Mouse (Mus musculus) MEL-GATA-1-ER (cell line): ENCODE data around the gene Ndufc2.
A peak's percentile ranks its signal among the peaks of the same experiment; 100 is the strongest.

Source experiments
- DNase-seq: peaks from one replicate; pipeline ENCODE4 v3.0.0-alpha.2; 2012; ENCODE audit warnings: low read depth; ENCODE audit errors: extremely low read depth

The Ndufc2 gene

DNA sequence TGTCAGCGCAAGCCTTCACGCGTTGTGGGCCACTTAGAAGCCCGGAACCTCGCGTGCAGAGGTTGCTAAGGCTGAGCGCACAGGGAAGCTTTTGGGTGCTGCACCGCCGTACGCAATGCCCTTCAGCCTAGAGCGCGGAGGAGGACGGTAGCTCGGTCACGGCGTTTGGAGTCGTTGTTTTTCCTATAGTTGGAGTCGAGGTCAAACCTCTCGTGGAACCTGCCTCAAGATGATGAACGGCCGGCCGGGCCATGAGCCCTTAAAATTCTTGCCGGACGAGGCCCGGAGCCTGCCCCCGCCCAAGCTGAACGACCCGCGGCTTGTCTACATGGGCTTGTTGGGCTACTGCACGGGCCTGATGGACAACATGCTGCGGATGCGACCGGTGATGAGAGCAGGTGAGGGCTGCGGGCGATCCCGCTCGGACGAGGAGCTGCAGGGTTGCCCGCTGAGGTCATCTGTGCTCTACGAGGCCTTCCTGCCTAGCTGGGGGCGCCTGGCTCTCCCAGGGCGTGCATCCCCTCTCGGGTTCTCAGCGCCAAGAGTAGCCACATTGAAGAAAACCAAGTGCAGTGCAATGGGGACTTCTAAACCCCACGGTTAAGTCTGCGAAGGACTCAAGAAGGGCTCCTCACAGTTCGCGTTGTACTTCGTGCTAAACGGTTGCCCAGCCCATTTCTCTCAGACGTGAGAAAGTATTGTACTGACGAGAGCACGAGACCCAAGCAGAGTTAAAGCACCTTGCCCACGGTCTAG is at the start of gene Ndufc2:
TSS of gene Ndufc2 (plus strand) at position 44 of the 756 bp plus-strand sequence.
- peak; percentile 67 for DNase-seq

DNA sequence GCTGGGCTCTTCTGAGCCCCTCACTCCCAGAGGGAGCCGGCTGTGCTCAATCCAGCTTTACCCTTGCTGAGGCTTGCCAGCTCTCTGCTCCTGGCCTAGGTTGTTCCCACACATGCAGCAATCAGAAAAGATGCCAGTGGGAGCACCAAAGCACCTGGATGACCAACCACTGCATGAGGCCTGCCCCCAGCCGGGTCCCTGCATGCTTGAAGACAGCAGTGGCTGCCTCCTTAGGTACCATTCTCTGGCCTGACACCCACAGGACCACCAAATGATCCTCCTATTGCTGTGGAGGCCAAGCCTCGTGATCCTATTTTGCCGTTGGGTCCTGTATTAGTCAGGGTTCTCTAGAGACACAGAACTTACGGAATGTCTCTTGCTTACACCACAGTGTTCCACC is 48.9 kb upstream of the Ndufc2 start:
- no peak for DNase-seq

DNA sequence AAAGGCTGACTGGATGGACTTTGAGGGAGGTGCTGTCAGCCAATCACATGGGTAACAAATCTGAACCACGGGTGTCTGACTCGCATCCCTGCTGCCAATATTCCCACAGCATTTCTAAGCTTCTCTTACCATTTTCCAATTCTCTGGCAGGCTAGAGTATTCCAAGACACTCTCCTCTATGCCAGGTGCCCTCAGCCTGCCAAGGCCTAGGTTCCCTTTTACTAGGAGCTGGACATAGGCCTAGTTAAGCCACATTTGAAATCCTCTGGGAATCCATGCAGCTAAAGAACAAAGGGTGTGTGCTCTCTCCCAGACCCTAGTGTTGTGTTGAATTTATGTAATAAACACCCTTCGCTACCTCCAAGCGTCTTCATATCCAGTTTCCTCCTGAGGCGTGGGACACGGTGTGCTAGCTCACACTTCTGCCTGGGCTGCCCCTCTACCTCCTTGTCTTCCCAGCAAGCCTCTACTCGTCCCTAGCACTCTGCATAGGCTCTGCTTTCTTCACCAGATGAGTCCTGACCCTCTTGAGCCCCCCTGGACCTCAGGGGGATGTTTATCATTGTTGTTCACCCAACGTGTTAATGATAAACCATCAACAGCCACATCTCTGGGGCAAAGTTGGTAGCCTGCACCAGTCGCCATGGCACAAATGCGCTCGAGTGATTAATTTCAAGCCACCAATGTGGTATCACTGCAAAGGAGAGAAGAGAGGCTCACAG is 47.9 kb upstream of the Ndufc2 start:
- DNase-seq, result no peak

DNA sequence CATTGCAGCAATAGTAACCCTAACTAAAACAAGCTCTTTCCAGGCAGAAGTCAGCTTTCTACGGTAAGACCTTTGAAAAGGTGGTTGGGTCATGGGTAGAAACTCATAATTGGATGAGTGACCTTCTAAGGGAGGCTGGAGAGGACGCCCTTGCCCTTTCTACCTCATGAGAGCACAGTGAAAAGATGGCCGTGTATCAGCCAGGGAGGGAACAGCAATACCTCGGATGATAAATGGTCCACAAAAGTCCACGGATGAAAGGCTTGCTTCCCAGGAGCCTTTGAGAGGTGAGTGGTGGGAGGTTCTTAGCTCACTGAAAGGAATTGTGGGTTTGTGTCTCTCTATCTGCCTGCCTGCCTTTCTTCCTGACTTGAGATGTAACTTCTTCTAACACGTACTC is 46.4 kb upstream of the Ndufc2 start:
- DNase-seq, result no peak

DNA sequence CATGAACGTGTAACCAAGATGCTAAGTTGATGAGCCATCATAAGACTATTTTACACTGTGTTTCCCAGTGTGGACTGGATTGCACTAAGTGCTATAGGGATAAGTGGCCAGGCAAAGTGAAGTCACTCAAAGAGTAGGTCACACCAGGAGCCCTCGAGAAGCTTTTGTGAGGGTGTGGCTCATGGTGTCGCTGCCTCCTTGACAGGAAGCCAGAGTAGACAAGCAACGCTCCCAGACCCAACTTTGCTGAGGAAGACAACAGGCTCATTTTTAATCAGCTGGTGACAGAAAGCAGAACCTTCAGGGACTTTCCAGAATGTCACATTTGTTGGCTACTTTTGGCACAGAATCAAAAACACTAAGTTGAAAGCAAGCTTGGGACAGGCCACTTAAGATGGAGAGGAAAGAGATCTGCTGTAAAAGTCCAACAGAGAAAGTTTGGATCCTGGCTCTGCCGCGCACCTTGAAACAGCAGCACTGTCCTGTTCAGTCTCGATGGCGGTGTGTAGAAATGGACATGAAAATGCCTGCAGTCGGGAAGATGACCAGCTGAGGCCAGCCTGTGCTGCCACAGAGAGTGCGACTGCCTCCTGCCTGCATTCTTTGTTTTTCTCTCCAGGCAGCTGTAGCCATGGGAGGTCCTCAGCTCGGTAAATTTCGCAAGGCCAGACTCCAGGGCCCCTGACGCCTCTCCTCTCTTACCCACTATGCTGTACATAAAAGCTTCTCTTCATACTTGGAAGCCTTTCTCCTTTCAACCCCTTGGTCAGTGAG is 44.5 kb upstream of the Ndufc2 start:
- DNase-seq, result no peak

DNA sequence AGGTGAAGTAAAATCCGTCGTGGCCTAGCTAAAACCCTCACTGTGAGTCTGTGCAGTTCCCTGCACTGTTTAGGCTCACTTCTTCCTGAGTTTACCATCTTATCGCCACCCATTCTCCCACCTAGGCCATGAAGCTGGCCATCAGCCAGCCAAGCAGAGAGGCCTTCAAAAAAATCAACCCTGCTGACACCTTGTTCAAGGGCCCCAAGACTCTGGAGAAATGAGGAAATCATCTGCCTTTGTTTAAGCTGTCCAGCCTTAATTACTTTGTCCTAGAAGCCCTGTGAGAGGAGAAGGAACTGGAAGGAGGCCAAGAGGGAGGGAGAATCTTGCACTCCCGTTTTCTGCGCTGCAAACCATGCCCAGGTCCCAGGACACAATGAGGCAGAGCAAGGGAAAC is 43.5 kb upstream of the Ndufc2 start:
- no peak for DNase-seq

DNA sequence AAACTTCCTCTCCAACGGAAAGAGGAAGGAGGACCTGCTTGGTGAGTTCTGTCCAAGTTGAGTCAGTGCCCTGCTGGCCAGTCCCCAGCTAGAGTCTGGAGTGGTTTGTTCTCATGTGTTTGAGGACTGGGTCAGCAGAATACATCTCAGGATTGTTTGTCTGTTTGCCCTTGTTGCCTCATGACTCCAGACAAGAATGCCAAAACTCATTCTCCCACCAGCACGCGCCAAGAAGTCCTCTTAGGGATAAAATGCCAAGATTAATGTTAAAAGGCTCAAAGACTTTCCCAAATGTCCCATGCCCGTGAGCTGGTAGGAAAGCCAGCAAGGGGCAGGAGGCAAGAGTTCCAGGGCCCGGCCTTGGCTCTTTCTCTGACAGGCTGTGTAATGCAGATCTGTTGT is 42.9 kb upstream of the Ndufc2 start:
- no peak for DNase-seq

DNA sequence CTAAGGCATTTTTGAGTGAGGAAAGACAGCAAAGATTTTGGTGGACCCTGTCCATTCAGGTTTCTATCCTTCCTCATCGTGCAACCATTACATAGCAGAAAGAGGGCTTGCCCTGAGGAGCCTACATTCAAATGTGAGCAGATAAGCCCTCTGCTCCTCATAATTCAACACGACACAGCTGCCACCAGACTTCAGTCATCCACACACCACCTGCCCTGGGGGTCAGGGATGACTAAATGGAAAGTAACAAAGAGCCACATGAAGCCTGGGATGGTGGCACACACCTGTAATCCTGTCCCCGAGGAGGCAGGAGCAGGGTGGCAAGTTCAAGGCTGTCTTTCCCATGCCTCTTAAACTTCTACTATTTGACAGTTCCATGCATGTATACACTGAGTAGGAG is 42.0 kb upstream of the Ndufc2 start:
- DNase-seq, result no peak

DNA sequence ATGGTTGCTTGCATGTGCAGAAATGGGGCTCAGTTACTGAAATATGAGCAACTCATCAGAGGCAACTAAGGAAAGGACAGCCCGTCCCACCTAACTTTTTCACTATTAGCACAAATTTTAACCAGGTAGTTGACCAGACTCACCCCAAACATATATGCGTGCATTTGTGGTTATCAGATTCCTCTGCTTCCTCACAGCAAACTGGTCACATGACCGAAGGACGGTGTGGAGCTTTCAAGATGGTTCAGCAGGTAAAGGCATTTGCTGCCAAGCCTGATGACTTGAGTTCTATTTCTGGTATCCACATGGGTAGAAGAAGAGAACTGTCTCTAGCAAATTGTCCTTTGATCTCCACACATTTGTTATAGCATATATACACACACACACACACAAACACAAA is 41.5 kb upstream of the Ndufc2 start:
- DNase-seq, result no peak

DNA sequence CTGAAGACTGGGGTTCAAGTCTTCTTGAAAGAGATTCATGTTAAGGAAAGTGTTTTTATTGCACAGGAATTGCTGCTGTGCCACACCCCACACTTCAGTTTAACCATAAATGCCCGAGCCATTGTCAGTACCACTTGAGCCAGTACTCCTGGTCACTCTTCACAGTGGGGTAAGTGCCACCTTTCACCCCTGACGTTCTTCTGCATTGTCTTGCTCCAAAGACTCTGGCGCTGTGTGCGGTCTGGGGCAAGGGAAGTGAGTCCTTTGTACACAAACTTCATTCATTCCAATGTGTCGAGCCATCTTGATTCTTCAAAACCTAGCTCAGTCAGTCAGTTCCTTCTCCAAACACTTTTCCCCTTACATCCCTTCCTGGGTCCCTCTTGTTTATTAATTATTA is 39.6 kb upstream of the Ndufc2 start:
- DNase-seq, result no peak

DNA sequence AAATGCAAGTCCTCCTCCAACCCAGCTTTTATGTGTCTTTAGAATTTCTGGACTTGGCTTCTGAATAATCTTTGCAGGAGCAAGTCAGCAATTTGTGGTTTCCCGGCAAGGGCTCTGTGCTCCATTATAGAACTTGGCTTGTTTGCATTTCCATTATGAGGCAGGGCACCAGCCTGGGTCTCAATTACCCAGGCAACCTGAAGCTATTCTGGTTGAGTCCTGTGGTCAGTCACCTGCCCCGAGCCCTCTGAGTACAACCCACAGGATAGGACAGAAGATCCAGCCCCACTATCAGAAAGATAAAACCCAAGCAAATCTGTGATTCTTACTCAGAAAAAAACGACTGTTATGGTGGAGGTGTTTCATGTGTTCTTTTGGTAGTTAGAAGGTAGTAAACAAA is 38.8 kb upstream of the Ndufc2 start:
- no peak for DNase-seq

DNA sequence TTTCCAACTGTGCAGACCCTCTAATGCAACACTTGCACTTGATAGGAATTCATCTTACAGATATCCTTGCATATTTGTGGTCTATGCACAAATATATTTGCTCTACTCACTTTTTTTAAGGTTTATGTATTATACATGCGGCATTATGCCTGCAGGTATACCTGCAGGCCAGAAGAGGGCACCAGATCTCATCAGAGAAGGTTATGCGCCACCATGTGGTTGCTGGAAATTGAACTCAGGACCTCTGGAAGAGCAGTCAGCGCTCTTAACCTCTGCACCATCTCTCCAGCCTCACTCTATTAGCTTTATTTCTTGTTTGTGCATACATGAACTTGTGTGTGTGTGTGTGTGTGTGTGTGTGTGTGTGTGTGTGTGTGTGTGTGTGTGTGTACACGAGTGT is 38.3 kb upstream of the Ndufc2 start:
- no peak for DNase-seq

DNA sequence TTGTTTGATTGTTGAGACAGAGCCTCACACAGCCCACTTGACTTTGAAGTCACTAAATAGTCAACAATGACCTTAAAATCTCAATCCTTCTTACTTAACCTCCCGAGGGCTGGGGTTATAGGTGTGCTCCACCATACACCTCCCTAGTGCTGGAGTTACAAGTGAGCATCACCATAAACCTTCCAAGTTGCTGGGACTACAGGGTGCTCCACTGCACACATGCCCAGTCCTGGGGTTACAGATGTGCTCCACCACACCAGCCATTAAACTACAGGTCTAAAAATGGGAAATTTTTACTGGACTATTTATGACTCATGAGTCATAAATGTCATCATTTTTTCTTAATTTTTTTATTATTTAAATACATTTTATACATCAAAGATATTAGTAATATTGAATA is 33.9 kb upstream of the Ndufc2 start:
- no peak for DNase-seq

DNA sequence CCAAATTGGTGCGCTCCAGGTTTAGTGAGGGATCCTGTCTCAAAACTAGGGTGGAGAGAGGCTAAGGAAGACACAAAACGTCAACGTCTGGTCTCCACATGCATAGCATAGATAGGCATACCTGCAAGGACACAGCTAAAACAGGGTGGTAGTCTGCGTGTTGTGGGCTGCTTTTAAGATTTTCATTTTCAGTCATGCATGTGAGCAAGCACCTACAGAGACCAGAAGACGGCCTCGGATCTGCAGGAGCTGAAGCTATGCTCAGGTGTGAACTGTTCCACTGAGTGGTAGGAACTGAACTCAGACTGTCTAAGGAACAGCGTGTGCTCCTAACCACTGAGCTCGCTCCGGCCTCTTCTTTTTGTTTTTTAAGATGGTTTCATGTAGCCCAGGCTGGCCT is 24.7 kb upstream of the Ndufc2 start:
- DNase-seq, result no peak

DNA sequence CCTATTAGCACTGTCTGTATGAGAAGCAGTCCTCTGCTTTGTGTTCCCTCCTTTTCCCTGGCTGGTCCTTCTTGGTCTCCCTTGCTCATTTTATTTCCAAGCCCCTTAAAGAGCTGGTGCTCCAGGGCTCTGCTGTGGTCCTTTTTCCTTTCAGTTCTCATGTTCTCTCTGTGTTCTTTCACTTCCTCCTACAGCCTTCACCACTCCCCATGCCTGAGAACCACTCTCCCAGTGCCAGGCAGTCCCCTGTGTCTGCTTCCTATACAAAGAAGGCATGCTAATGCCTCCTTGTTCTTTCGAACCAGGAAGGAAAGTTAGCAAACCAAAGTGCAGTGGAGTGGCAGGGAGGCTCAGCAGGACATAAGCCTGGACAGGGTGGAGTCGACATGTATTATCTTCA is 23.9 kb upstream of the Ndufc2 start:
- DNase-seq, result no peak

DNA sequence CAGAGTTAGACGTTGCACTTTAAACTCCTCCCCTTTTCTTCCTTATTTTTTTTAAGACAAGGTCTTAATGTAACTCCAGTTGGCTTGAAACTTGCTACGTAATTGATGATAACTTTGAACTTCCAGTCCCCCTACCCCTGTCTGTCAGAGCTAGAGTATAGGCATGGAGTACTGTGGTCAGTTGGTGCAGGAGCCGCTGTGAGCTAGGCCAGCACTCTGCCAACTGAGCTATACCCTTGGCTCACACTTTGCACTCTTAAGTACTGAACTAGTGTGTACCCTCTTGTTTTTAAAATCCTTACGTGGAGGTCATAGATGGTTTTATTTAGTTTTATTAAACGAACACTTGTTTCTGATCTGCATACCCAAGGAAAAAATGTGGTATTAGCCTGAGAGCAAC is 20.5 kb upstream of the Ndufc2 start:
- no peak for DNase-seq

DNA sequence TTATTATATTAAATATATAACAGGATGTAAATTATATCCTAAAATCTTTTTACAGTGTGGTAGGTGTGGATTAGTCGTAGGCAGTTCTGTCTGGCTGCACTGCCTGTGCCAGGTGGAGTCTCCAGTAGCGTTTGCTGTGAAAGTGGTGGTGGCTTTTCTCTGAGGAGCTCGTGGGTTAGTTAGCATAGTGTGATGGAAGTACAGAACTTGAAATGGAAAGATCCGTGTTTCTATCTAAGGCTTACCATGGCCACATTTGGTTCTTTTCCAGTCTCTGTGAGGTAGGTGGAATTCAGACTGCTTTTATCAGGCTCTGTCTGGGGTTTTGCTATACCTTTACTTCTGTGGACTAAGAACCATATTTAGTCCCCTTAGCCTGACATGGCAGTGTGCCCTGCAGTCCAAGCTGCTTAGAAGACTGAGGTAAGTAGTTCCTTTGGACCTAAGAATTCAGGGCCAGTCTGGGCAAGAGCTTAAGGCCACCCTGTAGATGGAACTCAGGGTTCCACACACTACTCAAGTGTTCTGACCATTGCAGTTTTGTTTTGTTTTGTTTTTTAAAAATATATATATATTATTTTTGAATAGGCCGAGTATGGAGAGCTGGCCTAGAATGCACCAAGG is 19.2 kb upstream of the Ndufc2 start:
- no peak for DNase-seq

DNA sequence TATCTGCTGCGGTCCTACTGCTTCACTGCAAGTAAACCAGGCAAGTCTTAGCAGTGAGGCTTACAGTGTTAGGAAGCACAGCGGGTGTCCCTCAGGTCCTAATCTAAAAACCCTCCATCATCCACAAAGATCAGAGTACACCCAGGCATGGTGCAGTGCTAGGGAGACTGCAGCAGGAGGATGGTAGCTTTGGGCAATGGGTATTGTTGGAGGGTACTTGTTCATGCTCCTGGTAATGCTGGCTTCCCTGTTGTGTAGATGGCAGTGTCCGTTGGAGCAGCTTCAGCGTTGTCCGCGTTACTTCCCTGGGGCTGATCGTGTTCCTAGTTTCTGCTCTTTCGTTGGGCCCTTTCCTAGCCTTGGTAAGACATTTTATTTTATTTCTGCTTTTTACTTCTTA is 17.1 kb upstream of the Ndufc2 start:
- DNase-seq, result no peak

DNA sequence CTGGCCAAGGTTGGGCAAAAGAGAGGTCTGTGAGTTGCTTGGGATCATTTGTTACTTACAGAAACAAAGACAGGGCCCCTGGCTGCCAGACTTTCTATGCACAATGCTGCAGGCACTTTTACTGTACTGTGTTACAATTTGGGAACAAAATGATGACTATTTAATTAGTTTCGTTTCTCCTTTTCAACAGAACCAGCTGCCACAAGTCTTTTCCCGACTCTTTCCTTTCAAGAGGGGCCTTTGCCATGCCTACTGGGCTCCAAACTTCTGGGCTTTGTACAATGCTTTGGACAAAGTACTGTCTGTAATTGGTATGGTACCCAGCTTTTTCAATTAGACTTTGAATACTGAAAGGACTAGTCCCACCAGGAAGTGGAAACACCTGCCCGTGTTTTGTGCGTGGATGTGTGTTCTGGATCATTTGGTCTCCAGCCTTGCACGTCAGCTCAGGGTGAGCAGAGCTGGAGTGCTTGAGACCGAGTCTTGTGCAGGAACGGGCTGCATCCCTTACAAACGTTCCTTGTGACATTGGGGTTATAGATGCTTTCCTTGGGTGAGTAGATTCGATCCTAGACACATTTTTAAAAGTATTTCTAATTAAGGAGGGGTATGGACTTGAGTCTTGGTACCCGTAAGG is 16.2 kb upstream of the Ndufc2 start:
- no peak for DNase-seq

DNA sequence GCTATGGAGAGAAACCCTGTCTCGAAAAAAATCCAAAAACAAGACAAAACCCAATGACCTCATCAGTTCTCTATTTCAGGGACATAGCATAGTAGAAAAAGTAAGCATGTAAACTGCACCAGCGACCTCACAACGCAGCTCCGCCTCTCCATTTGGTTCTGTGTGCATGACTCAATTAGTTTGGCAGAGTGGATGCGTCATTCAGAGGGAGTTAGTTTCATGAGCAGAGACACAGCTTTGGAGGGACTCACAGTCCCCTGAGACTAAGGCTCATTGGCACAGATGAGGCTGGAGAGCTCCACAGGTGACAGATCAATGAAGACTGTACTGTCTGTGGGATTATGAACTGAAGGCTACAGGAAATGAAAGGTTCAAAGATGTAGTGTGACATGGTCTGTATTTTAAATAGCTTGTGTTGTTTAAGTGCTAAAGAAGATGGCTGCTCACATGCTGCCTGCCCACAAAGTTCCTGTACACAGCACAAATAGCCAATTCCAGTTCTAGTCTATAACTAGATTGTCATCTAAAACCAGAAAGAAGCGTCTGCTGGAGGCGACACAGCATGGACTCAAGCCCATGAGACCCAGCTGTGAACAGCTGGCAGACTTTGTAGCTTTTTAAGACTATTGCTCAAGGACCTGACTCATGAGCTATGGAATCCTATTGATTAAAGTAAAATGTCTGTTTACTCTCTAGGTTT is 13.5 kb upstream of the Ndufc2 start:
- DNase-seq, result no peak
